20 mouse cellular contexts compared by ENCODE assay signal in the genomic region with DNA sequence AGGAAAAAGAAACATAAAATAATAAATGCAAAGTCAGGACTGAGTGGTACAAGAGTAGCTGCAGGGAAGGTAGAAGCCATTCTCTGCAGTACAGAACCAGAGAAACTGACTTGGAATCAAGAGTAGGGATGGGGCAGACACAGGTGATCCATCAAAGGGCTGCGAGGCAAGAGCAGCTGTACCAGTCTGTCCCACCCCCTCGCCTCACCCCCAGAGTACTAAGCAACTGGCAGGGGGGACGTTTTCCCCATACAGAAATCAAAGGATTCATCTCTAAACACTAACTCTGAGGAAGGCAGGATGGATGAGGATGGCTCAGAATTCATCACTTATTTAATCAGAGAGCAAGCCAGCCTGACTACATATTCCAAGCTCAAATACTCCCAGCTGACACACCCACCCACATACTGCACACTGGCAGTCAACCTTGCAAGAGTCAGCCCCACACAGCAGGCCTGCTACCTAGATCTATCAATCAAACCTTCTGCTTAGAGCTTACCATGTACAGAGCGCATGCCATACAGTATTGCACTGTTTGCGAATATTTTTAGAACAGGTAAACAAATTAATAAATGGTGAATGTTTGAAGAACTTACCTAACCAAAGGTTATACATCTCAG.
DNase-seq lines count a peak whose midpoint lies in the region; ATAC-seq and TF ChIP-seq lines count a peak whose summit lies in the region.
"Had no signal": no experiment of that assay in that cellular context is flagged by ENCODE, and none has a peak within 500 bp of the region (broad histone marks: within the 10 kb centered on the region; RNA-seq: fewer than 3 reads in every experiment).

No protein-coding gene starts in this region.

- H3K27ac ChIP-seq in hindbrain, embryonic 16.5 days (ENCODE audit: low read depth, low read length) = no peak overlapping the region
- H3K27ac ChIP-seq: limb, embryonic 10.5 days; stomach, embryonic 15.5 days had no signal

- 54% methylated on average over 5 of the region's 5 CpGs for WGBS in hindbrain, embryonic 16.5 days

- TF ChIP-seq CTCF in brain, embryonic 14.5 days (IDR thresholded peaks at IDR 0.05; ENCODE audit: borderline replicate concordance, extremely low read depth, insufficient read depth, insufficient read length) = no peak

- peaks cover 2% of the 10 kb centered on the region; the same call in 1 of the 2 replicates for H3K9me3 ChIP-seq in hindbrain, embryonic 16.5 days (ENCODE audit: control insufficient read depth, low read length)
- H3K9me3 ChIP-seq: limb, embryonic 10.5 days; stomach, embryonic 15.5 days had no signal

- peak; percentile 13 to 43 for DNase-seq in frontal cortex, adult 2 months (ENCODE audit: extremely low spot score in 1 of 2, low spot score in 1 of 2)
- DNase-seq in frontal cortex, postnatal 10 days (ENCODE audit: low spot score in 2 of 2) = no peak
- DNase-seq in left cerebral cortex, adult 9 months (ENCODE audit: low spot score in 2 of 2) = peak; percentile 17 to 39
- DNase-seq in left cerebral cortex, adult 18-20 months (ENCODE audit: low spot score in 2 of 2) = no peak
- DNase-seq in brain, embryonic 14.5 days (ENCODE audit: low read depth) = peak; percentile 11
- no peak for DNase-seq in cerebellum, adult 11 months
- no peak for DNase-seq in kidney, adult 9 months
- DNase-seq: adrenal gland, postnatal 10 days; B cell, adult 2 months; cerebellum, adult 2 months; gastrocnemius, postnatal 14 days; lung, adult 2 months; lung, postnatal 36 days; retina, postnatal 1 day; spleen, adult 18-20 months had no signal

- TF ChIP-seq POLR2A in brain, embryonic 14.5 days (IDR thresholded peaks at IDR 0.05; ENCODE audit: borderline replicate concordance, extremely low read depth, insufficient read depth, insufficient read length, poor library complexity, severe bottlenecking) = no peak

- H3K27me3 ChIP-seq in hindbrain, embryonic 16.5 days (replicated peaks; ENCODE audit: control insufficient read depth, insufficient read depth, low read length) = no peaks in the 10 kb centered on the region
- H3K27me3 ChIP-seq: stomach, embryonic 15.5 days had no signal

- no peak overlapping the region for H3K4me3 ChIP-seq in hindbrain, embryonic 16.5 days (ENCODE audit: low read length)
- H3K4me3 ChIP-seq: erythroblast, embryonic 14.5 days; limb, embryonic 10.5 days; stomach, embryonic 15.5 days had no signal

- H3K9ac ChIP-seq in hindbrain, embryonic 16.5 days (ENCODE audit: low read depth, low read length) = no peak overlapping the region
- H3K9ac ChIP-seq: stomach, embryonic 15.5 days had no signal

- no peak overlapping the region for H3K4me2 ChIP-seq in hindbrain, embryonic 16.5 days (ENCODE audit: low read length)
- H3K4me2 ChIP-seq: liver, embryonic 11.5 days; stomach, embryonic 15.5 days had no signal

- H3K4me1 ChIP-seq in hindbrain, embryonic 16.5 days (ENCODE audit: control insufficient read depth, insufficient read depth, low read depth, low read length) = no peaks in the 10 kb centered on the region
- H3K4me1 ChIP-seq: limb, embryonic 10.5 days; stomach, embryonic 15.5 days had no signal

- no peaks in the 10 kb centered on the region for H3K36me3 ChIP-seq in hindbrain, embryonic 16.5 days (ENCODE audit: control insufficient read depth, insufficient read depth, low read length)
- H3K36me3 ChIP-seq: limb, embryonic 10.5 days; stomach, embryonic 15.5 days had no signal

- ATAC-seq in hindbrain, embryonic 16.5 days = peak; percentile 67

Comparison
In these comparisons a context has a peak if more than half of its experiments do, and no peak if none do; other contexts are left out.
1. DNase-seq: peak in frontal cortex, adult 2 months (2 of 2), left cerebral cortex, adult 9 months (2 of 2) and brain, embryonic 14.5 days (single experiment); none in frontal cortex, postnatal 10 days (0 of 2), left cerebral cortex, adult 18-20 months (0 of 2), cerebellum, adult 11 months (single experiment) and kidney, adult 9 months (single experiment).